Mouse (Mus musculus): ENCODE results near the gene Fam98c. TPM values are rescaled to one million over a fixed set of nuclear protein-coding genes. Genes with fewer than 3 reads are reported as not detected.
"Not testable (repeated sequence)": the region's sequence is repeated elsewhere in the genome, so short reads cannot be mapped to it uniquely, and the experiment has no call there.

Gene Fam98c
- total RNA-seq, 2 experiments from 2014 or later = 12.3 to 14.4 TPM

DNA sequence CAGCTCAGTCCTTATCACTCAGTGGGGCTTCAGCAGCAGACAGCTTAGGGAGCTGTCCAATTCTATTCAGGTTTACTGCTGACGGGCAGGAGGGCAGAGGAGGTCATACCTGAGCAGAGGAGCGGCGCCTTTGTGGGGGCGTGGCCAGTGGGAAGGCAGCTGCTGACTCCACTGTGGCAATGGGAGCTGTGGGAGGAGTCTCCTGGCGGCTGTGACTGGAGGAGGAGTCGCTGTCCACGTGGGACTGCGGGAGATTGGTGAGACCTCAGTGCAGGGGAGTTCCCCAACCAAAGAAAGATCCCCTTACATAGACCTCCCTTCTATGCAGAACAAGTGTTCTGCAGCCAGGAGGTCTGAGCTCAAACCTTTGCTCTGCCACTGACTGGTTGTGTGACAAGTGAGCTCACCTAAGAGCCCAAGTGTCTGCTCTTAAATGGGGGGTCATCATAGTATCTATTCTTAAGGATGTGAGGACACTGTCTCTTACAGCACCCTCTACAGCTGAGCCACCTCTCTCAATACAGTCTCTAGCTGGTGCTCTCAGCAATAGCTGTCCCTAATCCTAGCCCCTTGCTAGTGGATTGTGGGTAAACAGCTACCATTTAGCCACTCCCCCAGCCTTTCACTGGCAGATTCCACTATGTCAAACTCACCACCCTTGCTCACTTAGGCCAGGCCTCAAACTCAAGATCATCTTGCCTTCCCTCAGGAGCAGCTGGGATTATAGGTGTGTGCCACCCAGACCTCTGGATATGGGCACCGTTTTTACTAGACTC, 6.9 kb upstream of the Fam98c start:
- DNase-seq = no peak
- intact Hi-C loops (cut with DNase I) = loop anchor here (10.0 kb wide), 1 partner anchor 98 kb away; no protein-coding TSS in a partner anchor

GRCm38 (mm10) chr7:29162294-29162693, 6.3 kb upstream of the Fam98c start:
- intact Hi-C loops (cut with DNase I) = loop anchor here (10.0 kb wide), 1 partner anchor 97 kb away; no protein-coding TSS in a partner anchor
- no peak for DNase-seq

DNA sequence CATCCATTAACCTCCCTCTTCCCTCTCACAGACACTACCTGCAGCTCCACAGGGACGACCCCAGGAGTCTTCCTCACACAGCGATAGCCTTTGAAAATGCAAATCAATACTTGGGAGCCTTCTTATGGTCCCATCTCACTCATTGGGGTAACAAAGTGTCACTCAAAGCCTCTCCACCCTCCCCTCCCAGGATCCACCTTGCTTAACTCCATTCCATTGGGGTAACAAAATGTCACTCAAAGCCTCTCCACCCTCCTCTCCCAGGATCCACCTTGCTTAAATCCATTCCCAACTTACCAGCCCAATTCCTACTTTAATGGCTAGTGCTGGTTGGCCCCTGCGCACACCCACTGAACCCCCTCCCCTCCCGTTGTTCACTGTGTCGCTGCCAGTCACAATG, 2.2 kb upstream of the Fam98c start:
- DNase-seq = no peak
- intact Hi-C loops (cut with DNase I) = no loop called here

DNA sequence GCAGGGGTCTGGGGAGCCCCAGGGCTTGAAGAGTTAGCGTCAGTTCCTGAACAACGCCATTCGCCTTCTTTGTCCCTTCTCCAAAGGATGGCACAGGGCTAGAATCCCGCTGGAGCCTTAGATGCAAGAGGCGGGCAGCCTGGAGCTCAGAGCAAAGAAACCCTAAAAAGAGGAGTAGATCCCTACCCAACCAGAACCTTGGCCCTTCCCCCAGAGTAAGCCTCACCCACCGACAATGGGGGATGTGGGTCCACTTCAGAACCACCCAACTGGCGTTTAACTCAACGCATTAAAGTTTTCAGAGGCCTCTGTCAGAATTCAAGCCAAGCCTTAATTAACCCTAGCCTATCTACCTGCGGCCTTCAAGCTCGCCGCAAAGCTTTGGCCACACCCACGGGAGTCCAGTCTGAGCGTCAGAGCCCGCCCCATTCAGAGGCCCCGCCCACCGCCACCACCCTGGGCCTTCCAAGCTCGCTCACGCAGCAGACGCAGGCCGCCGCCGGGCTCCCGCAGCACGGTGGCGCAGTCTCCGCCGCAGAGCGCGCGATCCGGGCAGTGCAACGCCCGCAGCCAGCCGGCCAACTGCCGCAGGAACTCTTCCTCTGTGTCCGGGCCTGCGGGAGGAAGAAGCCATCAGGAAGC, 717 bp downstream of the Fam98c start:
- intact Hi-C loops (cut with DNase I) = no loop called here
- DNase-seq = peak; percentile 90

DNA sequence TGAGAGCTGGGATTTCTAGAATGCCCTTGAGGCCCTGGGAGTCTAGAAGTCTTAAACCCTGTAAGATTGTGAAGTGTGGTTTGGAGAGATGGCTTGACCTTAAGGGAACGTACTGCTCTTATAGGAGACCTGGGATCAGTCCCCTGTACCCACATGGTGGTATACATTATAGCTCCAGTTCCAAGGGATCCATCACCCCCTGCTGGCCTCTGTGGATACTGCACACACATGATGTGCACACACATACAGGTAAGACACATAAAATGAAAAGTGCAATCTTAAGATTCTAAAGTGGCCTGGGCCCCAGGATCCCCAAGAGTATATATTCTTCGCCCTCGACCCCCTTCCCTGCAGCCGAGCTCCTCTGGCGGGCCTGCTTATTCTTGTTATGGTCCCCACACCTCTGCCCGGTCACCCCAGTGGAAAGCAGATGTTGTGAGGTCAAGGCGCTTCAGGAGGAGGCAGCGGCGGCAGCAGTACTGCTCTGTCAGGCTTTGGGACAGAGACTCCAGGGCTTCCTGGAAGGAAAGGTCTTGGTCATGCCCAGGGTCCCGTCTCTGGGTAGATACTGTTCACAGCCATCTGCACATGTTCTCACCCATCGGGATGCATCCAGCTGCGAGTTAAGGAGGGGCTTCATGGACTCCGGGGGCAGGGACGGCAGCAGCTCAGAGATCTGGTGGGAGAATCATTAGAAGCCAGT, 1.9 kb downstream of the Fam98c start:
- intact Hi-C loops (cut with DNase I) = no loop called here
- no peak for DNase-seq

GRCm38 (mm10) chr7:29151486-29151885, 4.5 kb downstream of the Fam98c start:
- intact Hi-C loops (cut with DNase I) = no loop called here

GRCm38 (mm10) chr7:29148771-29149170, 7.3 kb downstream of the Fam98c start:
- DNase-seq = no peak
- intact Hi-C loops (cut with DNase I) = no loop called here

More at GRCm38 (mm10) chr7:29151486-29151885, 4.5 kb downstream of the Fam98c start:
- no peak for DNase-seq

- intact Hi-C loops (cut with DNase I) = no loop called here
- DNase-seq = no peak
These were observed 9.2 kb downstream of the Fam98c start for GRCm38 (mm10) chr7:29146625-29147367.

DNA sequence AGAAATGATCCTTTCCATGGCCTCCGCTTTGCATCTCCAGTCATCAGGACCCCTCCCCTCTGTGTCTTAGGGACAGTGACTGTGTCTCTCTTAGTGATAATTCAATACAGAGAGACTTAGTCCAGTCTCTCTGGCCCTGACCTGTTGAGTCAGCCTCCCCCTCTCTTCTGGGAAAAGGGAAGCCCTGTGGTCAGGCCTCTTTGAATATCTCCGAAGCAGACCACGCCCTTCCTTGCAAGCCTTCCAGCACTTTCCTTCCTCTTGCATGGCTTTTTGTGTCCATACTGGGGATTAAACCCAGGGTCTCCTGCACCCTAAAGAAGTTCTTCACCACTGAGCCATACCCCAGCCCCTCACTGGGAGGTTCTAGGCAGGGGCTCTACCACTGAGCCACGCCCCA, 12.0 kb downstream of the Fam98c start:
- intact Hi-C loops (cut with DNase I) = no loop called here
- no peak for DNase-seq

DNA sequence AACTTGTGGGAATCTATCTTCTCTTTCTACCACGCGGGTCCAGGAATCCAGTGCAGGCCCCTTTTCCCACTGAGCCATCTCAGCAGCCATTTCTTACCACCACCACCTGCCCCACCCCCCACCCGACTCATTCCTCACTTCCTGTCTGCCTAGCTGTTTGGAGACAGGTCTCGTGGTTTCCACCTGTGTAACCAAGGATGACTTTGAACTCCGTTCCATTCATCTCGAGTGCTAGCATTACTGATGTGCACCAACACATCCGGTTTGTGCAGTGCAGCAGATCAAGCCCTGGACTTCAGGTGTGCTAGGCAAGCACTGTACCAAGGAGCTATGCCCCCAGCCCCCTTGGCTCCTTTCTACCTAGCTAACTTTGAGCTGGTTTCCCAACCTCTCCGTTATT, 14.6 kb downstream of the Fam98c start:
- intact Hi-C loops (cut with DNase I) = no loop called here
- DNase-seq = no peak

GRCm38 (mm10) chr7:29139237-29139636, 16.8 kb downstream of the Fam98c start:
- intact Hi-C loops (cut with DNase I) = not testable (repeated sequence)

GRCm38 (mm10) chr7:29137429-29137828, 18.6 kb downstream of the Fam98c start:
- intact Hi-C loops (cut with DNase I) = no loop called here
- DNase-seq = no peak

More at GRCm38 (mm10) chr7:29139237-29139636, 16.8 kb downstream of the Fam98c start:
- not testable (repeated sequence) for DNase-seq

GRCm38 (mm10) chr7:29134693-29135386, 21.2 kb downstream of the Fam98c start, which contains the start of gene Rasgrp4:
Rasgrp4 (plus strand) TSS chr7:29134851.
- intact Hi-C loops (cut with DNase I) = no loop called here
- DNase-seq = no peak

GRCm38 (mm10) chr7:29134230-29134629, 21.8 kb downstream of the Fam98c start:
- no peak for DNase-seq
- intact Hi-C loops (cut with DNase I) = no loop called here

DNA sequence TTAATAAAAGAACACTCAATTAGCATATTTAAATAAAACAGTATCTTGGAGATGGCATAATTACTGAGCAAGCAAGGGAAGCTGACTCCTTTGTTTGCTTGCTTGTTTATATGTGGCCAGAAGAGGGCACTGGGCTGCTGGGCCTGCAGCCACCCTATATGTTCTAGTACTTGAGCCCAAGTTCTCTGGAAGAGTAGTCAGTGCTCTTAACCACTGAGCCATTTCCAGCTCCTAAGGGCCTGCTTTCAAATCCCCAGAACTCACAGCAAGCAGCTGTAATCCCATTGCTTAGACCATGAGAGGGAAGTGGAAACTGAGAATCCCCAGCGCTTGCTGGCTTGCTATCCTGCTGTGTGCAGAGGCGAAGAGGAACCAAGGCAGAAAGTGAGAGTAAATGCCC, 27.3 kb downstream of the Fam98c start:
- intact Hi-C loops (cut with DNase I) = no loop called here
- DNase-seq = no peak

- DNase-seq = no peak
- intact Hi-C loops (cut with DNase I) = no loop called here
These were observed 29.7 kb downstream of the Fam98c start for GRCm38 (mm10) chr7:29126173-29126915.

- DNase-seq = no peak
- intact Hi-C loops (cut with DNase I) = no loop called here
These were observed 31.1 kb downstream of the Fam98c start, which contains the start of gene Ryr1 for GRCm38 (mm10) chr7:29124970-29125369. Ryr1 (minus strand) TSS chr7:29125179.

DNA sequence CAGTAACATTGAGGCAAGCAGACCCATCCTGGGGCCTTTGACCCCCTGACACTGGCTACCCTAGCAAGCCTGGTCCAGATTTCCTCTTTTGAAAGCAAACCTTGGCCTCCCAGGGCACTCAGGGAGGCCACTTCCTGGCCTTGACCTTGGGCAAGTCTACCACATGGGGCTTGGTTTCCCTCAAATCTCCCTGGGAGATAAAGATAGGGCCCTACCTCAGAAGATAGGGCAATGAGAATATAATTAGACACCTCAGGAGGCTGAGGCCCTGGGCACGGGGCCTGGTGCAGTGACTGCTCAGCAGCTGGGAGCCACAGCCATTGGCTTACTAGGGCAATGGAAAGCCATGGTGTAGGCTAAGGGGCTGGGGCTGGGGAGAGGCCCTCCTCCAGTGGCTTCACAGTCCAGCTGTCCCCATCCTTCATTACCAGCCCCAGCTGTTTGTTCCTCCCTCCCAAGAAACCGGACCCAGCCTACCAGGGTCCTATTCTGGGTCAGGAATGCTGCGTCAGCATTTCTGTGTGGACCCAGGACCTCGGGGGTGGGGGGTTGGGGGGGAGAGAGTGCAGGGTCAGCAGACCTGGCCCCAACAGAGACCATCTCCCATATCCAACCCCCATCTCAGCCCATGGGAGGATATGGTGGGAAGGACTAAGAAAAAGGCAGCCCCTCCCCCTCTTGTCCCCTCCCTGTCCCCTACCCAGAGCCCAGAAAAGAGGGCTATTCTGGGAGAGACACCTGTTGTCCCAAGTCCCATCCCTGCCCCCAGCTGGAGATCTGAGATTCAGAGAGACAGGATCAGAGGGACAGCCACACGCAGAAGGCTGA, 32.3 kb downstream of the Fam98c start:
- no peak for DNase-seq
- intact Hi-C loops (cut with DNase I) = no loop called here
